Mouse (Mus musculus): ENCODE measurements around the gene Tfam. TPM values are rescaled to one million over a fixed set of nuclear protein-coding genes. Genes with fewer than 3 reads are reported as not detected.

Gene Tfam
- 237 TPM for polyA plus RNA-seq (2014; fragmentation: Illumina TruSeq; extraction: RNeasy Lipid Tissue Mini Kit (QIAGEN cat#74804))

GRCm38 (mm10) chr10:71238240-71238554 lies at the start of gene Tfam:
Tfam (minus strand) TSS chr10:71238280.

DNA sequence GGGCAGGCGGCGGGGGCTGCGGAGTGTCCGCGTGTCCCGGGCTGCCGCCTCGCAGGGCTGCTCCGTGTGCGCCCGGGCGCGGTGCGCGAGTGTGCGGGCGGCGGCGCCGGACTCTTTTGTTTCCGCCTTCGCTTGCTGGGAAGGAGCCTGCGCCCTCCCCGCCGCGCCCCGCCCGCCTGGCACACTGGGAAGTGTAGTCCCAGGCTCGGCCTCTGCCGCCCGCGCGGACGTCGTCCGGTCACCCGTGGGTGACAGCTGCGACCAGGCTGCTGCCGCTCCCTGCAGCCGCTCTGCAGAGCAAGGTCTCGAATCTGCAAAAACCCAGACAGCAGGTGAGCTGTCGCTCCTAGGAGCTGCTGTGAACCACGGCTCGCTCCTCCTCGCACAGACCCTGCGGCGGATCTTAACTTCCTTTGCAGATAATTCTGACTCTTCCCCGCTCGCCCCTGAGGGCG lies 47.1 kb upstream of the Tfam start, which contains the start of gene Ube2d1:
TSS of gene Ube2d1 (minus strand) at position 137 of the 455 bp plus-strand sequence.

Other genes starting within 250 kb of the Tfam start
- gene Bicc1, start 78.6 kb downstream of the Tfam start, polyA plus RNA-seq (2014; fragmentation: Illumina TruSeq; extraction: RNeasy Lipid Tissue Mini Kit (QIAGEN cat#74804)): 67.5 TPM
- gene Ube2d1, start 47.0 kb upstream of the Tfam start, polyA plus RNA-seq (2014; fragmentation: Illumina TruSeq; extraction: RNeasy Lipid Tissue Mini Kit (QIAGEN cat#74804)): 97.7 TPM
- 14.5 TPM for gene Cisd1, start 106.7 kb upstream of the Tfam start, polyA plus RNA-seq (2014; fragmentation: Illumina TruSeq; extraction: RNeasy Lipid Tissue Mini Kit (QIAGEN cat#74804))
- 19.5 TPM for gene Ipmk, start 109.5 kb upstream of the Tfam start, polyA plus RNA-seq (2014; fragmentation: Illumina TruSeq; extraction: RNeasy Lipid Tissue Mini Kit (QIAGEN cat#74804))